Mouse (Mus musculus): ENCODE results near the gene Kif11. TPM values are rescaled to one million over a fixed set of nuclear protein-coding genes. Genes with fewer than 3 reads are reported as not detected.
A peak's percentile ranks its signal among the peaks of the same experiment; 100 is the strongest.

The Kif11 gene
- polyA plus RNA-seq (2012; rRNA removed), result 0.44 and 1.4 TPM in 2 replicates

- H3K27ac ChIP-seq (ENCODE audit: insufficient read depth, low read depth, low read length), result peak within 1 kb of the TSS; percentile 93
- WGBS, result under 1% methylated on average over 73 of the region's 73 CpGs
- peak within 1 kb of the TSS; percentile 97 for H3K4me3 ChIP-seq (ENCODE audit: low read depth, low read length)
- H3K36me3 ChIP-seq (ENCODE audit: control insufficient read depth, insufficient read depth, low read length), result no peaks in the 10 kb centered on the region
- no peaks in the 10 kb centered on the region for H3K27me3 ChIP-seq (ENCODE audit: control insufficient read depth, insufficient read depth, low read length)
- TF ChIP-seq POLR2A (IDR thresholded peaks at IDR 0.05; ENCODE audit: low read depth, low read length), result peak; percentile 97
- no peak for TF ChIP-seq CTCF (IDR thresholded peaks at IDR 0.05; ENCODE audit: extremely low read depth, insufficient read length, insufficient replicate concordance, low read depth, low read length)
- no peaks in the 10 kb centered on the region for H3K4me1 ChIP-seq (ENCODE audit: control insufficient read depth, insufficient read depth, insufficient read length, low read length)
Measured at GRCm38 (mm10) chr19:37375755-37376615, at the start of gene Kif11. Kif11 (plus strand) TSS chr19:37376403.

GRCm38 (mm10) chr19:37327216-37327615 is 49.0 kb upstream of the Kif11 start:
- 88% methylated on average over 5 of the region's 5 CpGs for WGBS
- Histone ChIP-seq H3K4me1 (ENCODE audit: control insufficient read depth, insufficient read depth, insufficient read length, low read length) (no peaks in the 10 kb centered on the region), H3K27ac (ENCODE audit: insufficient read depth, low read depth, low read length) (no peak overlapping the region), H3K36me3 (ENCODE audit: control insufficient read depth, insufficient read depth, low read length) (peaks cover 35% of the 10 kb centered on the region), H3K4me3 (ENCODE audit: low read depth, low read length) (no peak overlapping the region), H3K27me3 (ENCODE audit: control insufficient read depth, insufficient read depth, low read length) (no peaks in the 10 kb centered on the region)
- no peak for TF ChIP-seq POLR2A (IDR thresholded peaks at IDR 0.05; ENCODE audit: low read depth, low read length)
- no peak for TF ChIP-seq CTCF (IDR thresholded peaks at IDR 0.05; ENCODE audit: extremely low read depth, insufficient read length, insufficient replicate concordance, low read depth, low read length)

GRCm38 (mm10) chr19:37332726-37333125 is 43.5 kb upstream of the Kif11 start:
- no peaks in the 10 kb centered on the region for H3K27me3 ChIP-seq (ENCODE audit: control insufficient read depth, insufficient read depth, low read length)
- H3K27ac ChIP-seq (ENCODE audit: insufficient read depth, low read depth, low read length), result no peak overlapping the region
- TF ChIP-seq CTCF (IDR thresholded peaks at IDR 0.05; ENCODE audit: extremely low read depth, insufficient read length, insufficient replicate concordance, low read depth, low read length) (no peak), POLR2A (IDR thresholded peaks at IDR 0.05; ENCODE audit: low read depth, low read length) (no peak)
- no peaks in the 10 kb centered on the region for H3K4me1 ChIP-seq (ENCODE audit: control insufficient read depth, insufficient read depth, insufficient read length, low read length)
- H3K4me3 ChIP-seq (ENCODE audit: low read depth, low read length), result no peak overlapping the region
- 77% methylated on average over 4 of the region's 4 CpGs for WGBS
- H3K36me3 ChIP-seq (ENCODE audit: control insufficient read depth, insufficient read depth, low read length), result peaks cover 14% of the 10 kb centered on the region

GRCm38 (mm10) chr19:37333357-37333756 is 42.8 kb upstream of the Kif11 start:
- no peak for TF ChIP-seq CTCF (IDR thresholded peaks at IDR 0.05; ENCODE audit: extremely low read depth, insufficient read length, insufficient replicate concordance, low read depth, low read length)
- no peak for TF ChIP-seq POLR2A (IDR thresholded peaks at IDR 0.05; ENCODE audit: low read depth, low read length)
- no peaks in the 10 kb centered on the region for H3K27me3 ChIP-seq (ENCODE audit: control insufficient read depth, insufficient read depth, low read length)
- 85% methylated on average over 5 of the region's 5 CpGs for WGBS
- no peak overlapping the region for H3K27ac ChIP-seq (ENCODE audit: insufficient read depth, low read depth, low read length)
- no peaks in the 10 kb centered on the region for H3K4me1 ChIP-seq (ENCODE audit: control insufficient read depth, insufficient read depth, insufficient read length, low read length)
- H3K4me3 ChIP-seq (ENCODE audit: low read depth, low read length), result no peak overlapping the region
- peaks cover 9% of the 10 kb centered on the region for H3K36me3 ChIP-seq (ENCODE audit: control insufficient read depth, insufficient read depth, low read length)

- no peak overlapping the region for H3K4me3 ChIP-seq (ENCODE audit: low read depth, low read length)
- 44% methylated on average over 1 of the region's 1 CpGs for WGBS
- no peaks in the 10 kb centered on the region for H3K27me3 ChIP-seq (ENCODE audit: control insufficient read depth, insufficient read depth, low read length)
- H3K36me3 ChIP-seq (ENCODE audit: control insufficient read depth, insufficient read depth, low read length), result peaks cover 2% of the 10 kb centered on the region
- TF ChIP-seq CTCF (IDR thresholded peaks at IDR 0.05; ENCODE audit: extremely low read depth, insufficient read length, insufficient replicate concordance, low read depth, low read length) (no peak), POLR2A (IDR thresholded peaks at IDR 0.05; ENCODE audit: low read depth, low read length) (no peak)
- no peak overlapping the region for H3K27ac ChIP-seq (ENCODE audit: insufficient read depth, low read depth, low read length)
- no peaks in the 10 kb centered on the region for H3K4me1 ChIP-seq (ENCODE audit: control insufficient read depth, insufficient read depth, insufficient read length, low read length)
Measured at GRCm38 (mm10) chr19:37335392-37335791, 40.8 kb upstream of the Kif11 start.

GRCm38 (mm10) chr19:37337752-37338151 is 38.5 kb upstream of the Kif11 start, which contains the start of gene Ide:
Ide (minus strand) TSS chr19:37337852.
- Histone ChIP-seq H3K36me3 (ENCODE audit: control insufficient read depth, insufficient read depth, low read length) (peaks cover 2% of the 10 kb centered on the region), H3K4me3 (ENCODE audit: low read depth, low read length) (no peak within 1 kb of the TSS), H3K27ac (ENCODE audit: insufficient read depth, low read depth, low read length) (no peak within 1 kb of the TSS), H3K4me1 (ENCODE audit: control insufficient read depth, insufficient read depth, insufficient read length, low read length) (no peaks in the 10 kb centered on the region), H3K27me3 (ENCODE audit: control insufficient read depth, insufficient read depth, low read length) (no peaks in the 10 kb centered on the region)
- no peak for TF ChIP-seq CTCF (IDR thresholded peaks at IDR 0.05; ENCODE audit: extremely low read depth, insufficient read length, insufficient replicate concordance, low read depth, low read length)
- no peak for TF ChIP-seq POLR2A (IDR thresholded peaks at IDR 0.05; ENCODE audit: low read depth, low read length)
- WGBS, result 44% methylated on average over 4 of the region's 4 CpGs

DNA sequence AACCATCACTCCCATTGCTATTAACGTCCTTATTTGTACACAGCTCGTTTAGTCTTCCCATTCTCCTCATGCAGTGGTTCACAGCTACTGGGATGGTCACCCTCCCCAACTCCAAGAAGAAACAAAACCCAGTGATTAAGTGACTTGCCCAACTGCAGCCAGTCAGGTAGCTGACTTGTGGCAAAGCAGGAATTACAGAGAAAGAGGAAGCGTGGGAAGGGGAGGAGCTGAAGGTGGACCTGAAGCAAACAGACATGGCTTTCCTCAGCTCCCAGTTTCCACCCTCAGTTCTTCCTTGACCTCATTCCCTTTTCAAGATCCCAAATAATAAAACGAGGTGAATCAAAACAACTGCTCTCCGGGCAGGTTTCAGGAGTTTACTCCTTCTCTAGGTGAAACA is 35.7 kb upstream of the Kif11 start:
- no peaks in the 10 kb centered on the region for H3K36me3 ChIP-seq (ENCODE audit: control insufficient read depth, insufficient read depth, low read length)
- H3K27me3 ChIP-seq (ENCODE audit: control insufficient read depth, insufficient read depth, low read length), result no peaks in the 10 kb centered on the region
- no peak overlapping the region for H3K27ac ChIP-seq (ENCODE audit: insufficient read depth, low read depth, low read length)
- H3K4me3 ChIP-seq (ENCODE audit: low read depth, low read length), result no peak overlapping the region
- no peaks in the 10 kb centered on the region; the same call in 1 of the 2 replicates for H3K4me1 ChIP-seq (ENCODE audit: control insufficient read depth, insufficient read depth, insufficient read length, low read length)
- no peak for TF ChIP-seq POLR2A (IDR thresholded peaks at IDR 0.05; ENCODE audit: low read depth, low read length)
- TF ChIP-seq CTCF (IDR thresholded peaks at IDR 0.05; ENCODE audit: extremely low read depth, insufficient read length, insufficient replicate concordance, low read depth, low read length), result no peak
- WGBS, result 71% methylated on average over 5 of the region's 5 CpGs

Data from small intestine, adult 2 months (tissue).